Mouse (Mus musculus): ENCODE results near the gene Glcci1.

Glcci1 gene

DNA sequence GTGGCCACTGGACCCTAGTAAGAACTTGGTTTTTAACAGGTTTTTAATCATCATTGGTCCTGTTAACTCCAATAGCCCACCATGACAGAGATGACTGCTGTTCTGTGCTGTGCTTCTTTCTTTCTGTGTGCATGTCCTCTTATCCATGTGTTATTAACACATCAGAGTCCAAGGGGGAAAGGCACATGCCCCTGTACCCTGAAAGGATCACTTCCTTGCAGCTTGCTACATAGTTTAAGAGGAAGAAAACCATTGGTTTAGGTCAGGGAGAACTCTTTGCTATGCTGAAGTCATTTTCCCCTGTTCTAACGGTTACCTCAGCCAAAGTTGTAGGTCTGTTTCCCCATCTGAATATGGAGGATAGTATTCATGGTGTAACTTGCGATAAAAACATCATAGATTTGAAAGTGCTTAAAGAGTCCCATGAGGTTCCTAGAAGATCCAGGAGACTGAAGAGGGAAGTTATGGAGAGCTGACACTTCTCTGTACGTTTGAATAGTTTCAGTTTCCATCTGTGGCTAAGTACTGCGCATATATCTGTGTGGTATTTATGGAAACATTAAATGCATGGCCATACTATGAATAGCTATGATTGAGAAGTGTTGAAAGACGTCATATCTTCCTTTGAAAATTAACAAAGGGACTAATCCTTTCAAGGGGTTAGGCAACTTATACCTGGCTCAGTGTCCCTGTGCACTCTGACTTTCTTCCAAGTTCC lies 14.1 kb upstream of the Glcci1 start:
- 73% methylated on average over 5 of the region's 5 CpGs for whole genome bisulfite sequencing

DNA sequence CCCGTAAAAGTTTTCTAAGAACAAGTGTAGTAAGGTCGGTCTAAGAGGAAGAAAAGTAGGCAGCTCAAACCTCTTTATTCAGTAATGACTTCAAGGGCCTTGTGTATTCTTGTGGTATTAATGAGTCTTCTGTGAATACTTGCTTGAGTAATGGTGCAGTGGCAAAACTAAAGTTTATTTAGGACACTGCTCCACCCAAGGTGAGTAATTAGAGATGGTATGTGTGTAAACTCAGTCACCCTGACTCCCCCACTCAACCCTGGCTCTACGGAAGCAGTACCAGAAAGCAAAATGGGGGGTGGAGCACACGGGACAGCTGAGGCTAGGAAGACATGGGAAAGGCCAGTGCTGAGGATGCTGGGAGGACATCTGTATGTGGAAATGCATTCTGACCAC lies 13.6 kb upstream of the Glcci1 start:
- WGBS, result 75% methylated on average over 4 of the region's 4 CpGs

DNA sequence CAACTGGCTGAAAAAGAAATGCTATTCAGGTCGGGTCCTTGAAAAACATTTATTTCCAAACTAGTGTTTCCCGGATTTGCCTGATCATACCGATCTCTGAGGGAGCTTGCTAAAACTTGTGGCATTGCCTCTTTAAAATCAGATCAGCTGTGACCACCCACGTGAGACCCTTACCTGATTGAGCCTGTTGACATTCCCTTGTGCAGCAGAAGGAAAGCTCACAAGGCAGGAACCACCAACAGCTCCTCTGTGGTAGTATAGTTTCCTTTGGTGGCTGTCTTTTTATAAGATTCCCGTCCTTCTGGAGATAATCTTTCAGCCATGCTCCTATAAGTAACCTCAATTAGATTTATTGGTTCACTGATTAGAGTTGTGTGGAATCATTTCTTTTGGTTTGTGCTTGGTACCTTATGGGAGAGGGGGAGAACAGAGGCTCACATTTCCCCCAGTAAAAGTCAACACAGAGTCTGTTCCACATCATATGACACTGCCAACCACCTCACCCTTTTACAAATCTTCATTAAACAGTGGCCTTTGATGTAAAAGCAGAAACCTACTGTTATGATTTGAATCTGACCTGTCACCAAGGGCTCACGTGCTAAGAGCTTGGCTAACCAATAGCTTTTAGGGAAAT lies 12.0 kb upstream of the Glcci1 start:
- 83% methylated on average over 6 of the region's 6 CpGs for WGBS

DNA sequence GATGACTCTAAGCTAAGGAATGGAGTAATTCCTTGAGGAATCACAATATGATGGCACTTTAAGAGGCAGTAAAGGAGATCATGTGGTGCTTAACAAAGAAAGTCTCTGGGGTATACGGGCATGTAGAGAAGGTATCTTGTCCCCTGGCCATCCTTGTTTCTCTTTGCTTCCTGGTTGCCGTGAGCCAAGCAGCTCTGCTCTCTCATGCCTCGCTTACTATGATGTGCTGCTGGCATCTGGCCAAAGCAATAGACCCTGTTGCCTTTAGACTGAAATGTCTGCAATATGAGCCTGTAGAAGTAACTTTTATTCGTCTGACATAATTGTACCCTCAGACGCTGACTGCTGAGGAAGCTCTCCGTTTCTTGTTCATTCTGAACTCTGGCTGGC lies 11.5 kb upstream of the Glcci1 start:
- WGBS, result 79% methylated on average over 6 of the region's 6 CpGs

DNA sequence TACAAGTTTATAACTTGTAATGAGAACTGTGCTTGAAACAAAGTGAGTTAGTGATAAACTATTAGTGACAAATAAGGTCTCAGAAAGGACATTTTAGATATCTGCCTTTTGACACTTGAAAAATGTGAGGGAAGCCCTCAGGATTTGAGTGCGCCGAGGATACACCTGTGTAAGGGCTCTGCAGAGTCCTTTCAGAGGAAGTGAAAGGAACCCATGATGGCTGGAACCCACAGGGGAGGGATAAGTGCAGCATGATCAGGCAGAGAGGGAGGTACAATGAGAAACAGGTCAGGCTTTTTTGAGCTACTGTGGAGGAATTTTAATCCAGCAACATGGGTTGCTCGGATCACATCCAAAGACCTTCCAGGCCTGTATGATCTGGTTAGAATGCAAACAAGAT lies 10.4 kb upstream of the Glcci1 start:
- 95% methylated on average over 3 of the region's 3 CpGs for WGBS

DNA sequence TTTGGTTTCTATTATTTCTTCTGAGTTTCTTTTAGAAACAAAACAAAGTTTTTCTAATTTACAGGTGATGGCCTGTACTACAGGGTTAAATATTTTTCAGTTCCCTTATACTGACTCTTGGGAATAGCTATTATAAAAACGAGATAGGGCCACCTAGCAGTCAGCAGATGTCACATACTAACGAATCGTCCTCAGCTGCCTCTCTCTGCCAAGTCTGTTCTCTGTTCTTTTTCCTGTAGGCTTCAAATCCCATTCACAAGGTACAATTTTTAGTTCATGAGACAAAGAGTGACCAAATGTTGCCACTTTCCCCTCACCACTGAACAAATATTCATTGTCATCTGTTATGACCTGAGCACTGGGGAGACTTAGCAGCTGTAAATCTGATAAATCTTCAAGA lies 5.4 kb upstream of the Glcci1 start:
- 22% methylated on average over 3 of the region's 3 CpGs for WGBS

DNA sequence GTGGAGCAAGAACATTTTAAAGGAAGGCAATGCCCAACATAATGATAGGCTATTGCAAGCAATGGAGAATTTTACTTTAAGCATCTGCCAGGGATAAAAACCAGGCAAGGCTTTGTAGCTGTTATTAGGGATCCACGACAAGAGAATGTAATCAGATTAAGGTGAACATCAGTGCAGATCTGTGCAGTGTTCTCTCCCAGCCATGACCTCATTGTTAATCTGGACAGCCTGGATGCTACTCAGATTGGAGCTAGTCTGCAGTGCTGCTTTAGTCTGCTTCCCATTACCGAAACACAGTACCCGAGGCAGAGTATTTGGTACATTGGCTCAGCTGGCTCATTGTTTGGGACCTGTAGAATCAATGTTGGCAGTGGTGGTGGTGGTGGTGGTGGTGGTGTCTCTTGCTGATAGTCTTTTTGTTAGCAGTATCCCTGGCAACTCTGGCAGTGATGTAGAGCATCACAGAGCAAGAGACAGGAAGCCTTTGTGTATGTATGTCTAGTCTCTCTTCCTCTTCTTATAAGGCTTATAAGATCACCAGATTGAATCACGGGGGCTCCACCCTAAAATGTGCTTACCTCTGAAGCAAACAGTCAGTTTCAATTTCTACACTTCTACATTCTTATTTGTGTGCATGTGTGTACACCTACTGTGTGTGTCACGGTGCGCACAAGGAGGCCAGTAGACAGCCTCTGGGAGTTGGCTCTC lies 4.7 kb upstream of the Glcci1 start:
- WGBS, result 82% methylated on average over 6 of the region's 6 CpGs

DNA sequence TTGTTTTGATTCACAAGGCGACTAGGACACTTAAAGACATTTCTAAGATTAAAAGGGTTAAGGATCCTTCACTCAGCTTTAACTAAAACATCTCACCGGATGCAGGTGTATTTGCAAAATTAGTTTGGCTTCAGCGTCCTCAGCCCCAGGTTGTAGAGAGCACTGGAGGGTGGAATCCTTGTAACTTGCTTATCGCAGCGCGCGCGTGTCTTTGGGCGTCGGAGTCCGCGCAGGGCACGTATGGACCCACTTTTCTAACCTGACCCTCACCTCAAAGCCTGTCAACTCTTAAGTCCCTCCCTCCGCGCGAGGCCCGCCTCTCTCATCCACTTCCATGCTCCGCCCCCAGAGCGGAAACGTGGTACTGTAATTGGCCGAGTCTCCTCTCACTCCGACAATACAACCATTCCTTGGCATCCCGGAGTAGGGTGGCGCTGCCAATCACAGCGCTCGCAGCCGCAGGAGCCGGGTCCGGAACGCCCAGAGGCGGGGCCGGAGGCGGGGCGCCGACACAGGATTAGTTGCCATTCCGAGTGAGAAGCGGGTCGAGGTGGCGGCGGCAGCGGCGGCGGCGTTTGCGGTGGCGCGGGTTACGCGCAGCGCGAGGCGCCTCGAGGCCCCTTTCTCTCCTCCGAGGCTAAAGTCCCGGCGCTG lies 390 bp upstream of the Glcci1 start:
- WGBS, result under 1% methylated on average over 56 of the region's 56 CpGs

DNA sequence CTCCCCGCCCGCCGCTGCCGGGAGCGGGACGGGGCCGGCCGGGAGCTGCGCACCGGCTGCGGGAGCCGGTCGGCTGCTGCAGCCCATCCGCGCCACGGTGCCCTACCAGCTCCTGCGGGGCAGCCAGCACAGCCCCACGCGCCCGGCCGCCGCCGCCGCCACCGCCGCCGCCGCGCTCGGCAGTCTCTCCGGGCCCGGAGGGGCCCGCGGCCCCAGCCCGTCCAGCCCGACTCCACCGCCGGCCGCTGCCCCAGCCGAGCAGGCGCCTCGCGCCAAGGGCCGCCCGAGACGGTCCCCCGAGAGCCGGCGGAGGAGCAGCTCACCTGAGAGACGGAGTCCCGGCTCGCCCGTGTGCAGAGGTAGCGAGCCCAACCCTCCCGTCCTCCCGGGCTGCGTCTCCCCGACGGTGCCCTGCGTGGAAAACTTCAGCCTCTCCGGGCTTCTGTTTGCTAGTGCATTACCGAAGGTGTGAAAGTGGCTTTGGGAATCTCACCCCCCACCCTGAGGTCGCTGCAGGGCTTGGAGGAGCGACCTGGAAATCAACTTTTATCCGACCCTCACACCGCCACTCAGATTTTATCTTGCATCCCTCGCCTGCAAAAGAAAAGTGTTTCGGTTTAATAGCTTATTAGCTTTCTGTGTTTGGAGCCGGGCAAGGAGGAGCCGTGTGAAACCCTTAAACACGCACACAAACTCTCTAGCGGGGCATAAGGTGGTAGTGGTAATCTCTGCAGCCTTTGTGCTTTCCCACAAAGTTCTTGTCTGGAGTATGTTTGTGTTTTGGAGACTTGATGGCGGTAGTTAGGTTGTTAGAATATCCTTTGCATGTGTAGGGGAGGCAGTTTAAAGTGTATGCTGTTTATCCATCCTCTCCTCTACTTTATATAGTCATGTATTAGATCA lies 812 bp downstream of the Glcci1 start:
- under 1% methylated on average over 73 of the region's 73 CpGs for WGBS

DNA sequence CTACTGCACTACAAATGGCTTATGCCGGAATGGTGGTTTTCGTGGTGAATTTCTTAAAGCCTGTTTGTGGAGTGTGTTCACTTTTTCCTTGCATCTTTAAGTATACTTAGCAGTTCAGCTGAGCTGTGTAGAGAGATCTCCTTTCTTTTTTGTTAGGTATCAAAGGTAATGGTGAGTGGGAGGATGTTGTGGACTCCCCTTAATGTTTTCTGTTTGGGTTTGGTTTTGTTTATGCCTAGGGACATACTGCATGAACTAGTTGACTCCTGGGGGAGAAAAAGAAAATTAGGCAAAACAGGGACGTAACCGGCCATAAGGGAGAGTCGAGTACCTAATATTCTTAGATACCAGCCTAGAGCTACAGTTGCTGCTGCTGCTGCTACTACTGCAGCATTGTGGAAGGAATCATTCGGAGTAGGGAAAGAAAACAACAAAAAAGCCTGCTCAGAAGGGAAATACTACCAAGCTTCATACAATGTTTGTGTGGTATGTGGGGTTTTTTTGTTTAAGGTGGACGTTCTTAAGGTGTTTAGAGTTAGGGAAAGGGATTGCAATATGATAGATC lies 1.5 kb downstream of the Glcci1 start:
- WGBS, result 3% methylated on average over 7 of the region's 7 CpGs

DNA sequence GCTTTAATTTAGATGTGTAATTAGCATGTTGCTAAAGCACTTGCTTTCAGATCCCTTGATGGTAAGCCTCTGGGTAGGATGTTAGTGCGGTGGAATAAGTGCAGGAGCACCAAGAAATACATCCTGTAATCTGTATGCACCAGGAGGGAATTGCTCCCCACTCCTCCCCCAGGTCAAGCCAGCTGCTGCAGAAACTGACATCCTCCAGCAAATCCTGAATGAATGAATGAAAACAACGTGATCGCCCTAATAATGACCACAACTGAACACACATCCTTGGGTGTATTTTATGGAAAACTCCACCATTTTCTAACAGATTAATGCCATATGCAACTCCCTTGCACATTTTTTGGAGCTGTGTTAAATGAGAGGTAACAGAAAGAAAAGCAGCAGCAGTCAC lies 2.0 kb downstream of the Glcci1 start:
- 12% methylated on average over 3 of the region's 3 CpGs for WGBS

DNA sequence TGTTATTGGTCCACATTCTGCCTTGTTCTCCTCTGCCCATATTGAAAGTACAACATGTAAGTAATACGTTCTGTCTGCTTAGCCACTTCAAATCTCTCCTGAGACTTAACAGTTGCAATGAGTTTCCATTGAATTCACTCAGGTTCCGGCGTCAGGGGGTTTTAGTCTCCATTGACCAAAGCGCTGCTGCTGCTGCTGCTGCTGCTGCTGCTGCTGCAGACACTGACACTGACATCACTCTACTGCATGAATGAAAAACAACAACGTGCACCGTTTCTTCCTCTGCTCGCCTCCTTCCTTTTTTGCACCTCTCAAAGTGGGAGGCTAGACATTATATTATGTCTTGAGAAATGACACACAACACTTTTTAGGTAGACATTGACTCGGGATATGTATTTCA lies 3.0 kb downstream of the Glcci1 start:
- whole genome bisulfite sequencing, result 9% methylated on average over 8 of the region's 8 CpGs

DNA sequence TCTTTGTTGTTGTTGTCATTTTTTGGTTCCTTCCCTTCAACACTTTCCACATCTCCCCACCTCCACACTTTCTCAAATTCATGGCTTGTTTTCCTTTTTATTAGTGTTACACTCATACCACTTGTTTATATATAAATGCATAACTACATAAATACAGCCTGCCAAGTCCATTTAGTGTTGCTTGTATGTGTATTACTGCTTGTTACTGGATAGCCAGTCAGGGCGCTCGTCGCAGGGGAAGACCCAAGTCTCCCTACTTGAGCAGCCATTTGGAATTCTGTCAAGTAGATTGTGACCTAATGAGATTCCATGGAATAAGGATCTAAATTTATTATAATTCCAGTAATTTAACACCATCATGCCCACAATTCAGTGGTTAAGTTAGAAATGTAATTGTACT lies 10.3 kb downstream of the Glcci1 start:
- WGBS, result 89% methylated on average over 3 of the region's 3 CpGs

DNA sequence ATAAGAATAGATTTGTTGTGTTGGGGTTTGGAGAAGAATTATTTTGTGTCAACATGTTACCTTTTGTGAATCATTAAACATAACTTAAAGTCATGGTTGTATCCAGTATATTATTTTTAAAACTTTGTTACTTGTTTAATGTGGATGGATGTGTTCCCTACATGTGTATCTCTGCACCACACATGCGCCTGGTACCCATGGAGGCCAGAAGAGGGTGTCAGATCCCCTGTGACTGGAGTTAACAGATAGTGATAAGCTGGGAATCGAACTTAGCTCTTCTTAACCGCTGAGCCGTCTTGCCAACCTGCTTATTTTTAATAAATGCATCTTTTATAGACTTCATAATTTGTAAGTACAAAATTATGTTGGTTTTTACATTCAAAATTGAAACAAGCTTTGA lies 11.8 kb downstream of the Glcci1 start:
- 97% methylated on average over 4 of the region's 4 CpGs for WGBS

DNA sequence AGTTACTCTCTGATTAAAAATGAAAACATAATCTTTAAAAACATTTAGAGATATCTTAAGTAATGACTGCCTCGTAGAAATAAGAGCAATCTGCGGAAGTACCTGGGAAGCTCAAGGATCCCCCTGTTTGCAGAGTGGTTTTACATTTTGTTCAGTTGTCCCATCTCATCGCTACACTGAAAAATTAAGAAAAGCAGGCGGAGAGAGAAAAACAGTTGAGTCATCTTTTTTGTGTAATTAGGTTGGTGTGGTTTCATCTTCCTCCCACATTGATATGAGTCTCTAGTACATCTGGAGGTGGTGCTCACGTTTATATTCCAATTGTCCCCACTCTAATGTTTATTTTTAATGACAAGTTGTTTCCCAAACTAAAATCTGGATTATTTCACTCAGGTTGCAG lies 15.3 kb downstream of the Glcci1 start:
- 68% methylated on average over 5 of the region's 5 CpGs for WGBS

DNA sequence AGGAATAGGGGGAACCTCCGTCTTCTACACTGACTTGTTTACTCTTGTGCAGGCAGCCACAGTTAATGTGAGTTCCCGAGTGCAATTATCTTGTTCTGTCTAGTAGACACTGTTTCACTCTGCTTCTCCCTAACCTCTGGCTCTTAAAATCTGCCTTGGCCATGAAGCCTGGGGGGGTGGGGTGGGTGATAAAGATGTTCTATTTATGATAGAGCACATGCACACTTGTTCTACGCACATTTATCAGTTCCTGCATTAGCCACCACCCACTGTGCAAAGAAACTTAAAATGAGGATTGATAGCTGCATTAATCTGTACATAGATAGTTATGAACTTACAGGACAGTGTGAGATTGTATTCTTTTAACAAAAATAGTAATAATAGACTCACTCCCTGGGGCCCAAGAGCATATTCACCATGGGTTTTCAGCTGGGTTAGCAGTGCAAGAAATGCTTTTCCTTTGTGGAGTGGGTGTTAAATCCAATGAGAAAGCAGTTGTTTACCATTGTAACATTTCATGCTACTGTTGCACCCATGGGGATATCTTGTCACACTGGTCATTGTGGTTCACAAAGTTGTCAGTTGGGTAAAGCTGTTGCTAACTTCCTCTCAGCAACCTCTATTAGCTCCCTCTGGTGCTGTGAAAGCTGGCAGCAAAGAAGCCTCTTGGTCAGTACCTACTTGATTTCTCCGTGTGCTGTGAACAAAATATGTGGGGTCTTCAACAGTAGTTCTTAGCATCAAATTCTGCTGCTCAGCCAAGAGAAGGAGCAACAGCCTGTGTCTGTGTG lies 21.9 kb downstream of the Glcci1 start:
- 75% methylated on average over 4 of the region's 4 CpGs for WGBS

DNA sequence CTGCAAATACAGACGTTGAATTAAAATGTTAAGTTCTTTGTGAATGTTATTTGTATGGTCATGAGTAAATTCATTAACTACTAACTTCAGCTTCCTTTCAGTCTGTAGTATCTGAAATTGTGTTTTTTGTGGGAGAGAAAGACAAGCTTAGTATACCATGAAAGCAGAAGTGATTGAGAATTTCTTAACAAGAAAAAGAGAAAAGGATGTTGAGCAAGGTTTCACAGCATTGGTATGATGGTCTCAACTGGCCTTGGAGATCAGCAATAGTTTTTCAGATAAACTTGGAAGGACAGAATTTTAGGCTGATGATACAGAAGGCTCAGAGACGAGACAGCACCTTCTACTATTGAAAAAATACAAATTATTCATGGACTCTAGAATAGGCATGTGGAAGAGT lies 27.5 kb downstream of the Glcci1 start:
- WGBS, result 56% methylated on average over 2 of the region's 2 CpGs

DNA sequence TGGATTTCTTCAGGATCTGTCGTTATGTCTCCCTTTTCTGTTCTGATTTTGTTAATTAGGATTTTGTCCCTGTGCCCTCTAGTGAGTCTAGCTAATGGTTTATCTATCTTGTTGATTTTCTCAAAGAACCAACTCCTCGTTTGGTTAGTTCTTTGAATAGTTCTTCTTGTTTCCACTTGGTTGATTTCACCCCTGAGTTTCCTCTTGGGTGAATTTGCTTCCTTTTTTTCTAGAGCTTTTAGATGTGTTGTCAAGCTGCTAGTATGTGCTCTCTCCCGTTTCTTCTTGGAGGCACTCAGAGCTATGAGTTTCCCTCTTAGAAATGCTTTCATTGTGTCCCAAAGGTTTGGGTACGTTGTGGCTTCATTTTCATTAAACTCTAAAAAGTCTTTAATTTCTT lies 32.1 kb downstream of the Glcci1 start:
- WGBS, result 83% methylated on average over 4 of the region's 4 CpGs

DNA sequence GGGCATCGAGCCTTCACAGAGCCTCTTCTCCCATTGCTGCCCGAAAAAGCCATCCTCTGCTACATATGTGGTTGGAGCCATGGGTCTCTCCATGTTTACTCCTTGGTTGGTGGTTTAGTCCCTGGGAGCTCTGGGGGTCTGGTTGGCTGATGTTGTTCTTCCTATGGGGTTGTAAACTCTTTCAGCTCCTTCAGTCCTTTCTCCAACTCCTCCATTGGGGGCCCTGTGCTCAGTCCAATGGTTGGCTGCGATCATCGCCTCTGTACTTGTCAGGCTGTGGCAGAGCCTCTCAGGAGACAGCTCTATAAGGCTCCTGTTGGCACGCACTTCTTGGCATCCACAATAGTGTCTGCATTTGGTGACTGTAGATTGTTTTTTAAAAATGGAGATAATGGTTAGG lies 35.4 kb downstream of the Glcci1 start:
- WGBS, result 84% methylated on average over 5 of the region's 5 CpGs

DNA sequence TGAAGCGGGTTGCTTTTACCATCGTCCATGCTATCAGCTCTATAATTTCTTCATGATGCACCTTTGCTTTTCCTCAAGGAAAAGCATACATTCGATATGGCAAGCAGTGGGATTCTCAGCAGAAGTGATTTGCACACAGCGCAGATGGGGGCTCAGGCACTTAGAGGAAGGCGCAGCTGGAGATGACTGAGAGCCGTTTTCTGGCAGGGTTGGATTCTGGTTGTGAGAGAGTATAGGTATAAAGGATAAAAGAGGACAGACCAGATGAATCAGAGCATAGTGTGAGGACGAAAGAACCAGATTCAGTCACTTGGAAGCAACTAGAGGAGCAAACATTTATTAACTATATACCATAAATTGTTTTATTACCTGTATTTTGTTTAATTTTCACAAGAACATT lies 36.4 kb downstream of the Glcci1 start:
- 79% methylated on average over 7 of the region's 7 CpGs for WGBS
